Mouse (Mus musculus) C2C12 (cell line): ENCODE data around the gene Lrrc10b.

Source experiments
- CEBPB ChIP-seq: IDR thresholded peaks from one replicate; pipeline ENCODE4 v1.6.1; 2011; ENCODE audit warnings: low read depth, mild to moderate bottlenecking, control low read depth, moderate library complexity
- CTCF ChIP-seq: IDR thresholded peaks from one replicate; pipeline ENCODE4 v1.5.1; 2011; ENCODE audit not compliant: control insufficient read depth, insufficient read depth, insufficient read length
- FOSL1 ChIP-seq: IDR thresholded peaks from one replicate; pipeline ENCODE4 v1.8.0; 2011; ENCODE audit warnings: mild to moderate bottlenecking, low read length; ENCODE audit not compliant: poor library complexity, insufficient read depth, severe bottlenecking
- MAX ChIP-seq: IDR thresholded peaks from one replicate; pipeline ENCODE4 v1.6.1; 2011; ENCODE audit warnings: mild to moderate bottlenecking, control low read depth
- MYOD1 ChIP-seq: IDR thresholded peaks from one replicate; pipeline ENCODE4 v1.6.1; 2011; ENCODE audit warnings: low read depth; ENCODE audit not compliant: control insufficient read depth, insufficient read length
- MYOG ChIP-seq: IDR thresholded peaks from one replicate; pipeline ENCODE4 v1.6.1; 2011; ENCODE audit not compliant: control insufficient read depth, insufficient read length; ENCODE audit errors: extremely low read depth
- USF1 ChIP-seq: IDR thresholded peaks from one replicate; pipeline ENCODE4 v1.6.1; 2011; ENCODE audit warnings: low read depth, mild to moderate bottlenecking, control low read depth, moderate library complexity

- no peak for TF ChIP-seq CTCF
- no peak for TF ChIP-seq MYOG
- no peak for TF ChIP-seq MYOD1
- TF ChIP-seq USF1, result no peak
- no peak for TF ChIP-seq CEBPB
- TF ChIP-seq FOSL1, result no peak
- no peak for TF ChIP-seq MAX
These were observed at the start of gene Lrrc10b for GRCm38 (mm10) chr19:10456752-10457483.
